Mouse (Mus musculus): ENCODE data around the gene Syngr1. TPM values are rescaled to one million over a fixed set of nuclear protein-coding genes. Genes with fewer than 3 reads are reported as not detected.

Gene Syngr1
- polyA plus RNA-seq, 1 experiment from 2014 or later = 10.3 TPM

DNA sequence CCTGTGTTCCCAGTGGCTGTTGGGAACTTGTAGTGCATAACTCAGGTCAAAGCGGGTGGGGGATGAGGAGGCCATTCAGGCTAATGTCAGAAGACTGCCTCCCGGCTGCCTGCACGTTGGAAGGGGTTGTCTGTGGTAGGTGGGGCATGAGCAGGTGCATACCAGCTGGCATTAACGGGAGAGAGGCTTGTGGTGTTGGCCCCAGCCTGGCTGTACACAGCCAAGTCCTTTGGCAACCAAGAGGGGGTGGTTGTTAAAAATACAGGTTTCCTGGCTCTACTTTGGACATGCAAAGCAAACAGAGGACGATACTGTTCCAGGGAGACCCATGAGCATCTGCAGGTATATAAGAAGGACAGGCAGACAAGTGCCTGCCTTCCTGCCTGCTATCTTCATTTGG lies 74.3 kb downstream of the Syngr1 start:
- no peaks in the 10 kb centered on the region for H3K4me1 ChIP-seq (ENCODE audit: insufficient read depth)
- peaks cover 4% of the 10 kb centered on the region; the same call in 1 of the 2 replicates for H3K27me3 ChIP-seq (ENCODE audit: insufficient read depth, low read length)
- no peaks in the 10 kb centered on the region for H3K9me3 ChIP-seq (ENCODE audit: low read length)
- WGBS (ENCODE audit: insufficient replicate concordance) = 49% methylated on average over 5 of the region's 5 CpGs
- H3K4me2 ChIP-seq (ENCODE audit: low read depth, low read length) = no peak overlapping the region
- no peak for ATAC-seq
- H3K9ac ChIP-seq (replicated peaks) = no peak overlapping the region
- no peak for DNase-seq
- TF ChIP-seq CTCF (IDR thresholded peaks at IDR 0.05; ENCODE audit: low read depth) (no peak), EP300 (IDR thresholded peaks at IDR 0.05; ENCODE audit: low read depth) (no peak)
- H3K27ac ChIP-seq (ENCODE audit: low read depth) = no peak overlapping the region
- H3K4me3 ChIP-seq (ENCODE audit: low read depth, low read length) = no peak overlapping the region
- H3K36me3 ChIP-seq (replicated peaks; ENCODE audit: insufficient read depth, low read length) = peaks cover 13% of the 10 kb centered on the region

Small RNA genes within 50 kb of the gene (microRNA-seq; reads per million reads assigned to microRNA genes)
- gene Snord43 = 323 reads per million, percentile 58 among the genes with 10 or more reads in this experiment

Other genes with a start within 250 kb of the Syngr1 start
- 34.6 and 38.1 TPM in 2 replicates for gene Apobec3, start 199.7 kb upstream of the Syngr1 start, polyA plus RNA-seq (2015; fragmentation: Nextera tagmentation; extraction: Ambion mirVana)
- gene Cbx7, start 120.2 kb upstream of the Syngr1 start, polyA plus RNA-seq (2015; fragmentation: Nextera tagmentation; extraction: Ambion mirVana) = 1.0 and 1.2 TPM in 2 replicates
- gene Pdgfb, start 76.4 kb upstream of the Syngr1 start, polyA plus RNA-seq (2015; fragmentation: Nextera tagmentation; extraction: Ambion mirVana) = 0.77 and 0.85 TPM in 2 replicates
- 394 and 407 TPM in 2 replicates for gene Rpl3, start 534 bp downstream of the Syngr1 start, polyA plus RNA-seq (2015; fragmentation: Nextera tagmentation; extraction: Ambion mirVana)
- 7.0 and 7.5 TPM in 2 replicates for gene Tab1, start 41.8 kb downstream of the Syngr1 start, polyA plus RNA-seq (2015; fragmentation: Nextera tagmentation; extraction: Ambion mirVana)
- 0.12 and 0.14 TPM in 2 replicates for gene Mgat3, start 82.4 kb downstream of the Syngr1 start, polyA plus RNA-seq (2015; fragmentation: Nextera tagmentation; extraction: Ambion mirVana)
- 8.5 and 8.6 TPM in 2 replicates for gene Mief1, start 142.7 kb downstream of the Syngr1 start, polyA plus RNA-seq (2015; fragmentation: Nextera tagmentation; extraction: Ambion mirVana)
- not detected in 2 replicates for gene AC140267.1, start 144.5 kb downstream of the Syngr1 start, polyA plus RNA-seq (2015; fragmentation: Nextera tagmentation; extraction: Ambion mirVana)
- 64.3 and 65.7 TPM in 2 replicates for gene Atf4, start 163.8 kb downstream of the Syngr1 start, polyA plus RNA-seq (2015; fragmentation: Nextera tagmentation; extraction: Ambion mirVana)
- 27.0 and 27.5 TPM in 2 replicates for gene Rps19bp1, start 173.0 kb downstream of the Syngr1 start, polyA plus RNA-seq (2015; fragmentation: Nextera tagmentation; extraction: Ambion mirVana)
- not detected in 2 replicates for gene Cacna1i, start 195.9 kb downstream of the Syngr1 start, polyA plus RNA-seq (2015; fragmentation: Nextera tagmentation; extraction: Ambion mirVana)

Measured in liver, postnatal 0 days (tissue).